Mouse (Mus musculus) small intestine, adult 2 months (tissue): Measurements from ENCODE around the gene Rtl6.

ENCODE experiments used
- CTCF ChIP-seq: fragments of 200-500 bp; IDR thresholded peaks from 2 replicates; pipeline ENCODE4 v1.5.1; 2012; ENCODE audit warnings: low read depth, mild to moderate bottlenecking, control low read depth, inconsistent platforms, low read length, moderate library complexity, mixed read lengths; ENCODE audit not compliant: insufficient replicate concordance, insufficient read length; ENCODE audit errors: extremely low read depth
- POLR2A ChIP-seq: fragments of 200-500 bp; IDR thresholded peaks from 2 replicates; pipeline ENCODE4 v1.6.1; 2012; ENCODE audit warnings: low read depth, mild to moderate bottlenecking, control low read depth, inconsistent platforms, low read length, moderate library complexity

GRCm38 (mm10) chr15:84541175-84541574 is 16.4 kb downstream of the Rtl6 start:
- TF ChIP-seq POLR2A (no peak), CTCF (no peak)
